Mouse (Mus musculus): ENCODE data around the gene Hrnr. TPM values are rescaled to one million over a fixed set of nuclear protein-coding genes. Genes with fewer than 3 reads are reported as not detected.

Hrnr gene
- polyA plus RNA-seq, 1 experiment from 2014 or later = not detected

- Histone ChIP-seq H3K36me3 (no peaks in the 10 kb centered on the region), H3K4me2 (replicated peaks) (peak overlapping the region; percentile 26), H3K27ac (no peak overlapping the region), H3K4me1 (no peaks in the 10 kb centered on the region), H3K9me3 (no peaks in the 10 kb centered on the region), H3K4me3 (no peak overlapping the region), H3K9ac (no peak overlapping the region), H3K27me3 (no peaks in the 10 kb centered on the region)
- WGBS = 10% methylated on average over 10 of the region's 10 CpGs
- ATAC-seq (ENCODE audit: insufficient number of reproducible peaks, insufficient read depth, low FRiP score, low TSS enrichment) = peak; percentile 56; the same call in 1 of the 2 replicates
These were observed 42.5 kb downstream of the Hrnr start for GRCm38 (mm10) chr3:93361933-93362574.

DNA sequence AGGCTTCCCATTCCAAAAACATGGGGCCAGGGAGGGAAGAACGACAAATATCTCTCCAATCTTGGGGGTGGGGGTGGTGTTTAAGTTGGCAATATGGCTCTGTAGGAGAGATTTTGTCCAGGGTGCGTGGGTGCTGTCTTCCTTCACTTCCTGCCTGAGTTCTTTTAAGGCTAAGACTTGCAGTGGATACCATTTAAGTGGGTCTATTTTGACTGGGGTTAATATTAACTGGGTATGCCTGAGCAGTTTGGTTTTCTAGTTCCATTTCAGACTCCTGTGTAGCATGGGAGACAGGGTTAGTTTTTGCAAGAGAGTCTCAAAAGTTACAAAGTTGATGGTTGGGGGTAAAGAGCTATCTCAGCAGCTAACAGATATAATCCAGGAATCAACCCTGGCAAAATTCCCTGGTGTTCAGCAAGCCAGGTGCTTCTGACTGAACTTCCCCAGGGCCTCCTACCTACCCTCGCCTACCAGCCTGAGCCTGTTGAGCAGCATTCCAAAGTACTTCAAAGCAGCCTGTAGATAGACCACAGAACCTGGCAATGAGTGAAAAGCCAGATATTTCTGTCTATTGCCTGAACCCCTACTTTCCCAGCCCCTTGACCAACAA, 47.5 kb downstream of the Hrnr start:
- Histone ChIP-seq H3K27ac (no peak overlapping the region), H3K4me1 (no peaks in the 10 kb centered on the region), H3K4me3 (no peak overlapping the region), H3K4me2 (replicated peaks) (no peak overlapping the region), H3K9ac (no peak overlapping the region), H3K9me3 (no peaks in the 10 kb centered on the region), H3K36me3 (no peaks in the 10 kb centered on the region), H3K27me3 (no peaks in the 10 kb centered on the region)
- 50% methylated on average over 3 of the region's 3 CpGs for WGBS
- no peak for ATAC-seq (ENCODE audit: insufficient number of reproducible peaks, insufficient read depth, low FRiP score, low TSS enrichment)

DNA sequence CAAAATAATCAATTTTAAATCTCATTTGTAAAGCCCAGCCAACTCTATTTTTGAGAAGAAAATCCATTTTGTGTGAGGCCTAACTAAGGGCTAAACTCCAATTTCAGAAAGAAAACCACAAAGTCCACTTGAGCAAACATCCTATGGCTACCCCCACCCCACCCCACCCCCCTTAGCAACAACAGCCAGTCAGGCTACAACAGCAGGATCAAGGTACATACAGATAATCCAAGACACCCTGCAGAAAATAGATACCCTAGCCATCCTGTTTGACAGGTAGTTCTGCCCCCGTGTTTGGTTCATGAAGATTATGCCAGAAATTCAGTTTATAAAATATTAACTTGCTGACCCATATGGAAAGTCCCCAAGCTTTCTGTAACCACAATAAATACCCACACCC, 48.6 kb downstream of the Hrnr start:
- Histone ChIP-seq H3K4me1 (no peaks in the 10 kb centered on the region), H3K36me3 (no peaks in the 10 kb centered on the region), H3K9me3 (no peaks in the 10 kb centered on the region), H3K4me2 (replicated peaks) (no peak overlapping the region), H3K27ac (no peak overlapping the region), H3K9ac (no peak overlapping the region), H3K27me3 (no peaks in the 10 kb centered on the region), H3K4me3 (no peak overlapping the region)
- ATAC-seq (ENCODE audit: insufficient number of reproducible peaks, insufficient read depth, low FRiP score, low TSS enrichment) = no peak
- WGBS = 54% methylated on average over 1 of the region's 1 CpGs

- no peaks in the 10 kb centered on the region for H3K9me3 ChIP-seq
- no peak overlapping the region for H3K9ac ChIP-seq
- WGBS = 82% methylated on average over 6 of the region's 6 CpGs
- no peak overlapping the region for H3K4me3 ChIP-seq
- H3K4me1 ChIP-seq = no peaks in the 10 kb centered on the region
- no peaks in the 10 kb centered on the region for H3K36me3 ChIP-seq
- no peaks in the 10 kb centered on the region for H3K27me3 ChIP-seq
- no peak for ATAC-seq (ENCODE audit: insufficient number of reproducible peaks, insufficient read depth, low FRiP score, low TSS enrichment)
- H3K4me2 ChIP-seq (replicated peaks) = no peak overlapping the region
- H3K27ac ChIP-seq = no peak overlapping the region
These were observed 53.9 kb downstream of the Hrnr start for GRCm38 (mm10) chr3:93373416-93373815.

GRCm38 (mm10) chr3:93375196-93375595, 55.6 kb downstream of the Hrnr start:
- no peak overlapping the region for H3K4me2 ChIP-seq (replicated peaks)
- H3K4me1 ChIP-seq = no peaks in the 10 kb centered on the region
- no peak overlapping the region for H3K27ac ChIP-seq
- ATAC-seq (ENCODE audit: insufficient number of reproducible peaks, insufficient read depth, low FRiP score, low TSS enrichment) = no peak
- WGBS = 68% methylated on average over 1 of the region's 1 CpGs
- no peak overlapping the region for H3K4me3 ChIP-seq
- no peaks in the 10 kb centered on the region for H3K36me3 ChIP-seq
- no peak overlapping the region for H3K9ac ChIP-seq
- no peaks in the 10 kb centered on the region for H3K27me3 ChIP-seq
- no peaks in the 10 kb centered on the region for H3K9me3 ChIP-seq

DNA sequence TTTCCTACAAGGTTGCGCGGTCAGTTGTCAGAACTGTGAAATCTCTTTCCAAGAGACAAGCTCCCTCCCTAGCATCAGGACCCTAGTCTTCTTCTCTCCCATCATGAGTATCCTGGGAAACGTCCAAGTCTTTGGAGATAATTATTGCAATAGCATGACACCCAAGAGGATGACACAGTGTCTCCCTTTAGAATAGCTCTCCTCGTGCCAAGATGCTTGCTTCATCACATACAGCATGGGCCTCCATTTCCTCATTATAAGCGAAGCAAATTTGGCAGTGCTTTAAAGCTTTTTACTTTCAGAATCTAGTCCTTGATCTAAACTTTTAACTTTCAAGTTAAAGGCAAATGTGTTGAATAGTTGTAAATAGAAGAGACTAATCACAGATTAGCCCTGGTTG, 56.1 kb downstream of the Hrnr start:
- no peak for ATAC-seq (ENCODE audit: insufficient number of reproducible peaks, insufficient read depth, low FRiP score, low TSS enrichment)
- Histone ChIP-seq H3K4me1 (no peaks in the 10 kb centered on the region), H3K9ac (no peak overlapping the region), H3K36me3 (no peaks in the 10 kb centered on the region), H3K9me3 (no peaks in the 10 kb centered on the region), H3K4me2 (replicated peaks) (no peak overlapping the region), H3K27ac (no peak overlapping the region), H3K4me3 (no peak overlapping the region), H3K27me3 (no peaks in the 10 kb centered on the region)
- WGBS = 81% methylated on average over 5 of the region's 5 CpGs

- 54% methylated on average over 4 of the region's 4 CpGs for WGBS
These were observed 58.6 kb downstream of the Hrnr start for GRCm38 (mm10) chr3:93378146-93378545.

More at GRCm38 (mm10) chr3:93378146-93378545, 58.6 kb downstream of the Hrnr start:
- Histone ChIP-seq H3K4me1 (no peaks in the 10 kb centered on the region), H3K9me3 (no peaks in the 10 kb centered on the region), H3K4me3 (no peak overlapping the region), H3K9ac (no peak overlapping the region), H3K4me2 (replicated peaks) (no peak overlapping the region), H3K27me3 (no peaks in the 10 kb centered on the region), H3K27ac (no peak overlapping the region), H3K36me3 (no peaks in the 10 kb centered on the region)
- ATAC-seq (ENCODE audit: insufficient number of reproducible peaks, insufficient read depth, low FRiP score, low TSS enrichment) = no peak

Other genes with a start within 250 kb of the Hrnr start
- not detected in 2 replicates for gene Crnn, start 175.0 kb upstream of the Hrnr start, polyA plus RNA-seq (2016; fragmentation: Nextera tagmentation; extraction: Ambion mirVana)
- gene Flg2, start 122.5 kb upstream of the Hrnr start, polyA plus RNA-seq (2016; fragmentation: Nextera tagmentation; extraction: Ambion mirVana) = not detected in 2 replicates
- not detected in 2 replicates for gene Flg, start 46.2 kb upstream of the Hrnr start, polyA plus RNA-seq (2016; fragmentation: Nextera tagmentation; extraction: Ambion mirVana)
- not detected in 2 replicates for gene Rptn, start 74.0 kb downstream of the Hrnr start, polyA plus RNA-seq (2016; fragmentation: Nextera tagmentation; extraction: Ambion mirVana)
- 0.65 and 0.76 TPM in 2 replicates for gene Tchh, start 122.6 kb downstream of the Hrnr start, polyA plus RNA-seq (2016; fragmentation: Nextera tagmentation; extraction: Ambion mirVana)
- not detected in 2 replicates for gene Tchhl1, start 149.0 kb downstream of the Hrnr start, polyA plus RNA-seq (2016; fragmentation: Nextera tagmentation; extraction: Ambion mirVana)
- gene S100a11, start 200.7 kb downstream of the Hrnr start, polyA plus RNA-seq (2016; fragmentation: Nextera tagmentation; extraction: Ambion mirVana) = 833 and 880 TPM in 2 replicates
- 379 and 392 TPM in 2 replicates for gene S100a10, start 235.3 kb downstream of the Hrnr start, polyA plus RNA-seq (2016; fragmentation: Nextera tagmentation; extraction: Ambion mirVana)